Mouse (Mus musculus): ENCODE data around the gene Depdc1a.
"Not testable (repeated sequence)": the region's sequence is repeated elsewhere in the genome, so short reads cannot be mapped to it uniquely, and the experiment has no call there.

Depdc1a gene

GRCm38 (mm10) chr3:159495243-159495801, at the start of gene Depdc1a:
Depdc1a (plus strand) TSS chr3:159495433.
- peak; percentile 57 for DNase-seq (ENCODE audit: low spot score)

GRCm38 (mm10) chr3:159470059-159470458, 25.2 kb upstream of the Depdc1a start:
- DNase-seq (ENCODE audit: low spot score) = no peak

- DNase-seq (ENCODE audit: low spot score) = no peak
Observed at GRCm38 (mm10) chr3:159475465-159475864, 19.8 kb upstream of the Depdc1a start.

- no peak for DNase-seq (ENCODE audit: low spot score)
Observed at GRCm38 (mm10) chr3:159477250-159477962, 17.8 kb upstream of the Depdc1a start.

- DNase-seq (ENCODE audit: low spot score) = not testable (repeated sequence)
Observed at GRCm38 (mm10) chr3:159494709-159495108, 524 bp upstream of the Depdc1a start.

- no peak for DNase-seq (ENCODE audit: low spot score)
Observed at GRCm38 (mm10) chr3:159508899-159509298, 13.7 kb downstream of the Depdc1a start.

- DNase-seq (ENCODE audit: low spot score) = no peak
Observed at GRCm38 (mm10) chr3:159528563-159528962, 33.3 kb downstream of the Depdc1a start.

- no peak for DNase-seq (ENCODE audit: low spot score)
Observed at GRCm38 (mm10) chr3:159548303-159548702, 53.1 kb downstream of the Depdc1a start.

- no peak for DNase-seq (ENCODE audit: low spot score)
Observed at GRCm38 (mm10) chr3:159550224-159550623, 55.0 kb downstream of the Depdc1a start.

Measured in urinary bladder, postnatal 10 days (tissue).